Mouse (Mus musculus) ES-CJ7 (cell line): ENCODE measurements around the gene Zmpste24.
A peak's percentile ranks its signal among the peaks of the same experiment; 100 is the strongest.

Experiments
- DNase-seq: peaks from one replicate; pipeline ENCODE4 v3.0.0; 2011; ENCODE audit warnings: low read depth, low spot score

The Zmpste24 gene

GRCm38 (mm10) chr4:121033006-121033405 lies 65.0 kb downstream of the Zmpste24 start:
- peak; percentile 77 for DNase-seq

GRCm38 (mm10) chr4:121031440-121031839 lies 66.6 kb downstream of the Zmpste24 start:
- no peak for DNase-seq

- no peak for DNase-seq
These were observed 68.4 kb downstream of the Zmpste24 start for GRCm38 (mm10) chr4:121029632-121030031.

DNA sequence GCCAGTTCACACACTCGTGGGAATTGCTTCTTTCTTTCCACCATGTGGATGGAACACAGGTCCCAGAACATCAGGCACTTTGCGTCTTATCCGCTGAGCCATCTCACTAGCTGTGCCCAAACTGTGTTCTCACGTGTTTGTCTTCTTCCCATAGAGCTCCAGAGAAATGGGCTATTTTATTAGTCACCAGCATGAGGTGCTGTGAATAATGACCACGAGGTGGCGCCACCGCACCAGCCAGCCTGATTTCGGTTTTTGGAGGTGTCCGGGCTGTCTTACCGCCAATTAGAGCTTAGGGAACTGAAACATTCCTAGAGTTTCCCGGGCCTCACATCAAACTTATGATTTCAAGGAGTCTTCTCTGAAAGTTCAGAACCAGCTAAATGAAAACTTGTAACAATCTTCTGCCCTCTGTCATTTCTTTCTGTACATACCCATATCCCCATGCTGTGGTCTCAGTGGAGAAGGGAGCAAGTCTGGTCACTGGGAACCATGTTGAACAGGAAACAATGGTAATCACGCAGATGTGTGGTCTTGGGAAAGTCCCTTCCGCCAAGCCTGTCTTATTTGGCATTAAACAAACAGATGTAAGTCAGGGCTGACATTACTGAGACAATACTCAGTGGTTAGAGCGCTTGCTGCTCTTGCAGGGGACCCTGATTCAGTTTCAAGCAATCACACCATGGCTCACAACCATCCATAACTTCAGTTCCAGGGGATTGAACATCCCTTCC lies 69.2 kb downstream of the Zmpste24 start:
- DNase-seq, result peak; percentile 79

DNA sequence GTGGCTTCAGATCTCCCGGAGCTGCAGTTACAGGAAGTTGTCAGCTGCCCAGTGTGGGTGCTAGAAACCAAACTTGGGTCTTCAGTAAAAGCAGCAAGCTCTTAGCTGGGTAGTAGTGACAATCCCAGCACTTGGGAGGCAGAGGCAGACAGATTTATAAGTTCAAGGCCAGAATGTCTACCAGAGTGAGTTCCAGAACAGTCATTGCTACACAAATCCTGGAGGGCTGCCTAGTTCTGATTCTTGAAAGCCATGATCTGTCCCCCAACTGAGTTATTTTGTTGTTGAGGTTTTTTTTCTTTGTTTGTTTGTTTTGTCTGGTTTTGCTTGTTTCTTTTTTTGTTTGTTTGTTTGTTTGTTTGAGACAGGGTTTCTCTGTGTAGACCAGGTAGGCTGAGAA lies 69.9 kb downstream of the Zmpste24 start:
- DNase-seq, result no peak

- DNase-seq, result no peak
These were observed 72.4 kb downstream of the Zmpste24 start for GRCm38 (mm10) chr4:121025681-121026080.

DNA sequence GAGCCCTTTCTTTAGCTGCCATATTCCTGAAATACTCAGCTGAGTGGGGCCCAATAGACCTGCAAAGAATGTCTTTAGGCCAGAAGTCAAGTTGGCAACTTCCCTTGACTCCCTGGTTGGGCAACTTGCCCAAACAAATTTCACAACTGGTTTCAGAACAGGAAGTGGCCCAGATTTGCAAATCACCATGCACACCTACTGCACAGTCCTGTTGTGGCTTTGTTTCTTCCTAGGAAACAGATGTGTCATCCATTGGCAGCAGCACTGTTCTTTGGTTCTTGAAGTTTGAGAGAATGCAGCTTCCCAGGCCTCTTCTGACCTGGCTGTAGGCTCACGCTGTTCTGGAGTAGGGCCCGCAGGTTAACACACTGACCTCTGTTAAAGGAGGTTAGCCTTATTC lies 74.1 kb downstream of the Zmpste24 start:
- no peak for DNase-seq

GRCm38 (mm10) chr4:121023464-121023863 lies 74.6 kb downstream of the Zmpste24 start:
- DNase-seq, result no peak

DNA sequence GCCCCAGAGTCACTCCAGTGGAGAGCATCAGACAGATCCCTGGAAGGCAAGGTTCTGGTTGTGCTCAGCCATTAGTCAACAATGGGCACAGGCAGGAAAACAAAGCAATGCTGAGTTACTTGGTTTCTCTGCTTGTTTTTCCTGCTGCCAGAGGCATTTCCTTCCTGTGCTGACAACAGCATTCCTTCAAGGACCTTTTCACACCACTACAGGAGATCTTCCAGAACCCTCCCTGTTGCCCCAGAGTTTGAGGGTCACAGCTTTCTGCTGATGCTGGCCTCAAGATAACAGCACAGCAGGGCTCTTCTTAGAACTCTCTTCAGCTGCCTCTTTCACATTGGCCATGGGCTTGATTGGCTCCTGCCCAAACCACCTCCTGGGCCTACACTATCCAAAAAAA lies 76.1 kb downstream of the Zmpste24 start:
- peak; percentile 82 for DNase-seq

GRCm38 (mm10) chr4:121020040-121020790 lies 77.8 kb downstream of the Zmpste24 start:
- DNase-seq, result no peak

GRCm38 (mm10) chr4:121018250-121018649 lies 79.8 kb downstream of the Zmpste24 start:
- DNase-seq, result no peak

DNA sequence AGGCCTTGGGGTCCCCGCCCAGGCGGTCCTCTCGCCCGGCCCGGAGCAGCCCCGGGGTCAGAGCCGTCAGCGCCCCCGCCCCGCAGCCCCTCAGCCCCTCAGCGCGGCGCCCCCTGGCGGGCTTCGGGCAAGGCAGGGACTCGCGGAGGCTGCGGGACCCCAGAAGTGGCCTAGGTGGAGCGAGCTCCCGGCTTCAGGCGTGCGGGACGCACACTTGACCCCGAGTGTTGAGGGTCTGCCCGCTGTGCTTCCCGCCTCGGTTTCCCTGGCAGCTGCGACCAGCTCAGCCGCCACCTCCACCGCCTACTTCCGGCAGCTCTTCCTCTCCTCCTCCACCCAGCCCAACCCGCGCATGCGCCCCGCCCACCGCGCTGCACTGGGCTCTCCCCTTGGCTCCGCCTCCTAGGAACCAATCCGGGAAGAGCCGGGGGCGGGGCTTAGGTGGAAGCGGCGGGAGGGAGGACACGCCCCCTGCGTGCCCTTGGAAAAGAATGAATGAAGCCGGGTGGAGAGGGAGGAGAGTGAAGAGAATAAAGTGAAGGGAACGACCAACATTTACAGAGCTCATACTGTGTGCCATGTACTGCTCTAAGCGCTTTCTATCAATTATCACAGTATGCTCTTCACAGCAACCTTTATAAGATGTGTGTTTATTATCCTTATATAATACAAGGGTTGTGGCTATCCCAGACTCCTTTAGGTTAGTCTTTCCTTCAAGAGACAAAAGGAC lies 80.9 kb downstream of the Zmpste24 start, which contains the start of gene Smap2:
Gene Smap2 (minus strand): TSS at position 320 of the 730 bp plus-strand sequence.
- DNase-seq, result peak; percentile 98

DNA sequence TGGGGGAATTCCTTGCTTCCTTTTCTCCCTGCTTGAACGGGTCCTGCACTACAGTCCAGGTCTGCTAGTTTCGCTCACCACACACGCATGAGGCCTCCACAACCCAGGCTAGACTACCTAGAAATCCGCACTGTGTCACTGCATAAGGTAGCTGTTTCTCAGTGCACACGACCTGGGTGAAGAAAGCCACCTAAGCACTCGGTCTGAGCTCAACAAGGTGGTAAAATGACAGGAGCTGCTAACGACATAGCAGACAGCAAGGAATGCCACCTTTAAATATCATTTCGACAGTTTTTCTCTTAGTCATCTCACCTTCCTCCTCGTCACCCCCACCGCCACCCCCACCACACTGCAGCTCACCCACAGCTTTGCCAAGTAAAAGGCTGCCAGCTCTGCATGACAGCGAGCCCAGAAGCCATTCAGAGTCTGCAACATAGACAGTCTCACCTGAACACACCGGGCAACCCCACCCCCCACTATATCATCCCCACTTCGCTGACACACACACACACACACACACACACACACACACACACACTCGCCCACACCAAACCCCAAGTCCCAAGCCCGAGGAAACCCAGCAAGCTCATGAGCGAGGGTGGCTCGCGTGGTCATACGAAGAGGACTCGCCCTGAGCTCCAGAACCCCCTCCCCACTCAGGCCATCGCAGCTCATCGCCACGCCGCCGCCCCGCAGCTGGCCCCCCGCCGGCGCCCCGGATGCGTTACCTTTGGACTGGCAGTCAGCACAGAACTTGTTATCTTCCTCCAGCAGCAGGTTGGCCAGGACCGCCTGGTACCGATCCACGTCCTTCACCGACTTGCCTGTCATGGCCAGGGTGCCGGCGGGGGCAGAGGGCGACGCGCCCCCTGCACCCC lies 81.8 kb downstream of the Zmpste24 start:
- peak; percentile 21 for DNase-seq

- DNase-seq, result no peak
These were observed 82.8 kb downstream of the Zmpste24 start for GRCm38 (mm10) chr4:121015268-121015659.

GRCm38 (mm10) chr4:121014594-121015267 lies 83.3 kb downstream of the Zmpste24 start:
- DNase-seq, result no peak

DNA sequence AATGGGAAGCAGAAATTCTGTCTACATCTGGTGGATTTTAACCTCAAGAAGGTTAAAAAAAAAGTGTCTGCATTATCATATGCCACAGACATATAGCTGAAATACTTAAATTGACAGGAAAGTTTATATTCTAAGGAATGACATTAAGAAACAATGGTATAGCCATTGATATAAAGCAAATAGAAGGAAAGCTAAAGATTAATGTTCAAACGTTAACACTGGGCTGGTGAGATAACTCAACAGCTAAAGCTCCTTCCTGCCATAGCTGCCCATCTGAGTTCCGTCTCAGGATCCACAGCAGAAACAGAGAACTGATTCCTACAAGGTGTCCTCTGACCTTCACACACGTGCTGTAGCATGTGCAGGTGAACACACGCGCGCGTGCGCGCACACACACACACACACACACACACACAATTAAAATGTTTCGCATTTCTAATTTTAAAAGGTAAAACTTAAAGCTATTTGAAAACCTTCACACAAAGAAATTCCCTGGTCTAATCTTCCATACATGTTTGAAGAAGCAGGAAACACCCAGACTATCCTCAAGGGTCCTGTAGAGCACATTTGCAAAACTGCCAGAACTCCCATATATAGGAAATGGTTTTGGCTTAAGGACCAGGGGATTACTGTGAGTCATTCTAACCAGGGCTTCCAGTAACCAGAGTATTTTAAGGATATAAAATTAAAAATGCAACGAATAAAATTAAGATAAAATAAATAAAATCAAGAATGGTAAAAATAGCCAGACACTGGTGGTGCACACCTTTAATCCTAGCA lies 87.1 kb downstream of the Zmpste24 start:
- DNase-seq, result no peak
